Mouse (Mus musculus) lung, postnatal 14 days (tissue): ENCODE data around the gene Ptpn14.
"Not testable (repeated sequence)": the region's sequence is repeated elsewhere in the genome, so short reads cannot be mapped to it uniquely, and the experiment has no call there.

Experiments
- DNase-seq: peaks from one replicate; pipeline ENCODE4 v3.0.0; 2021

Ptpn14 gene

GRCm38 (mm10) chr1:189727884-189728783 lies at the start of gene Ptpn14:
TSS of gene Ptpn14 (plus strand) at chr1:189728268.
- DNase-seq, result peak; percentile 88

- DNase-seq, result no peak
Measured at GRCm38 (mm10) chr1:189679555-189679954, 48.5 kb upstream of the Ptpn14 start.

GRCm38 (mm10) chr1:189684786-189685415 lies 43.2 kb upstream of the Ptpn14 start:
- no peak for DNase-seq

GRCm38 (mm10) chr1:189686025-189686424 lies 42.0 kb upstream of the Ptpn14 start:
- no peak for DNase-seq

GRCm38 (mm10) chr1:189687654-189688387 lies 40.2 kb upstream of the Ptpn14 start, which contains the start of gene Cenpf:
TSS of gene Cenpf (minus strand) at chr1:189688086.
- peak; percentile 97 for DNase-seq

GRCm38 (mm10) chr1:189688388-189688750 lies 39.7 kb upstream of the Ptpn14 start:
- no peak for DNase-seq

- DNase-seq, result no peak
Measured at GRCm38 (mm10) chr1:189689050-189689833, 38.8 kb upstream of the Ptpn14 start.

GRCm38 (mm10) chr1:189692442-189692841 lies 35.6 kb upstream of the Ptpn14 start:
- not testable (repeated sequence) for DNase-seq

GRCm38 (mm10) chr1:189694391-189694790 lies 33.7 kb upstream of the Ptpn14 start:
- DNase-seq, result no peak

- no peak for DNase-seq
Measured at GRCm38 (mm10) chr1:189695321-189695720, 32.7 kb upstream of the Ptpn14 start.

- DNase-seq, result no peak
Measured at GRCm38 (mm10) chr1:189698416-189698815, 29.7 kb upstream of the Ptpn14 start.

- DNase-seq, result no peak
Measured at GRCm38 (mm10) chr1:189700186-189700585, 27.9 kb upstream of the Ptpn14 start.

- DNase-seq, result peak; percentile 80
Measured at GRCm38 (mm10) chr1:189700990-189701389, 27.1 kb upstream of the Ptpn14 start.

GRCm38 (mm10) chr1:189703156-189703555 lies 24.9 kb upstream of the Ptpn14 start:
- DNase-seq, result no peak

- DNase-seq, result no peak
Measured at GRCm38 (mm10) chr1:189703591-189703990, 24.5 kb upstream of the Ptpn14 start.

- DNase-seq, result no peak
Measured at GRCm38 (mm10) chr1:189706040-189706645, 21.9 kb upstream of the Ptpn14 start.

GRCm38 (mm10) chr1:189707014-189707413 lies 21.1 kb upstream of the Ptpn14 start:
- no peak for DNase-seq

GRCm38 (mm10) chr1:189707419-189707818 lies 20.6 kb upstream of the Ptpn14 start:
- no peak for DNase-seq

GRCm38 (mm10) chr1:189709001-189709400 lies 19.1 kb upstream of the Ptpn14 start:
- DNase-seq, result no peak

GRCm38 (mm10) chr1:189715915-189716797 lies 11.9 kb upstream of the Ptpn14 start:
- DNase-seq, result no peak

GRCm38 (mm10) chr1:189717546-189717945 lies 10.5 kb upstream of the Ptpn14 start:
- no peak for DNase-seq
